In the genomic region with DNA sequence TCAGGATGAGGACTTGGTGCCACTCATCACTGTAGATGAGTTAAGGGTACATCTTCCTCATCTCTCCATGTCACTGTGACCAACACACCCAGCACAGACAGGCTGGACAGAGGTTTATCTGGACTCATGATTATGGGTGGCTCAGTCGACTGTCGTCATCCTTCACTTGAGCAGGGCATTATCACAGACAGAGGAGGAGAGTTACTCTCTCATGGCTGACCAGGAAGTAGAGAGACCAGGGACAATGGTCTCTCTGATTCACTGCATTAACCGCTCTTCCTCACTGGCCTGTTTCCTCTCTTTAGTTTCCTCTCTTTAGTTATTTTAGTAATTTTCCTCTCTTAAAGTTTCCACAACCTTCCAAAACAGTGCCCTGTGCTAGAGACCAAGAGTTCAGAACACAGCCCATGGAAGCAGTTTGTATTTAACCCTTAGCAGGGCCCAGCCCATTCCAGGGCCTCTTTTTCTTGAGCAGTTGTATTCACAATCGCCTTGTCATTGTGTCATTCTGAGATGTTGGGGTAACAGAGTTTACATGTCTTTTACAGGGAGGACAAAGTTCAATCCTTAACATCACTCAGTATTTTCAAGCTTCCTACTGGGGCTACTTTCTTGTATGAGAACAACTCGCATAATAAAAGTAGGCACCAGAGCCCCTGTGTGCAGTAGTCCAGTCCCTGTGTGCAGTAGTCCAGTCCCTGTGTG, we compare ENCODE assay signal across 27 mouse cellular contexts. TPM values are rescaled to one million over a fixed set of nuclear protein-coding genes. Genes with fewer than 3 reads are reported as not detected.
DNase-seq lines count a peak whose midpoint lies in the region; ATAC-seq and TF ChIP-seq lines count a peak whose summit lies in the region.
"Had no signal": no experiment of that assay in that cellular context is flagged by ENCODE, and none has a peak within 500 bp of the region (broad histone marks: within the 10 kb centered on the region; RNA-seq: fewer than 3 reads in every experiment).

No protein-coding gene starts in this region.

- no peak overlapping the region for H3K4me2 ChIP-seq in forebrain, embryonic 12.5 days
- no peak overlapping the region for H3K4me2 ChIP-seq in forebrain, postnatal 0 days (ENCODE audit: low read depth)
- H3K4me2 ChIP-seq in kidney, embryonic 16.5 days (replicated peaks; ENCODE audit: low read depth, low read length): no peak overlapping the region
- H3K4me2 ChIP-seq in kidney, embryonic 14.5 days (replicated peaks; ENCODE audit: low read depth, low read length): no peak overlapping the region
- H3K4me2 ChIP-seq: embryonic facial prominence, embryonic 12.5 days; embryonic facial prominence, embryonic 15.5 days; forebrain, embryonic 15.5 days; heart, embryonic 11.5 days; heart, embryonic 15.5 days; hindbrain, embryonic 13.5 days had no signal

- no peak overlapping the region for H3K9ac ChIP-seq in forebrain, embryonic 12.5 days
- no peak overlapping the region for H3K9ac ChIP-seq in forebrain, postnatal 0 days
- no peak overlapping the region for H3K9ac ChIP-seq in kidney, embryonic 16.5 days (replicated peaks; ENCODE audit: low read length)
- no peak overlapping the region for H3K9ac ChIP-seq in kidney, embryonic 14.5 days (ENCODE audit: low read depth, low read length)
- H3K9ac ChIP-seq: embryonic facial prominence, embryonic 12.5 days; embryonic facial prominence, embryonic 15.5 days; forebrain, embryonic 15.5 days; heart, embryonic 15.5 days; hindbrain, embryonic 13.5 days had no signal

- no peak for TF ChIP-seq POLR2A in testis, adult 2 months (IDR thresholded peaks at IDR 0.05; ENCODE audit: control insufficient read depth, low read depth, low read length)

- no peaks in the 10 kb centered on the region for H3K9me3 ChIP-seq in forebrain, embryonic 12.5 days
- no peaks in the 10 kb centered on the region for H3K9me3 ChIP-seq in forebrain, postnatal 0 days (ENCODE audit: low read length)
- H3K9me3 ChIP-seq in kidney, embryonic 16.5 days (ENCODE audit: low read length): peaks cover 7% of the 10 kb centered on the region; the same call in 1 of the 2 replicates
- H3K9me3 ChIP-seq in kidney, embryonic 14.5 days (ENCODE audit: control insufficient read depth, low read length): 0 out of 2 replicates have a peak, but pooled peaks cover 5% of the 10 kb centered on the region
- H3K9me3 ChIP-seq: embryonic facial prominence, embryonic 12.5 days; forebrain, embryonic 15.5 days; heart, embryonic 15.5 days; hindbrain, embryonic 10.5 days had no signal

- H3K36me3 ChIP-seq in forebrain, embryonic 12.5 days (replicated peaks): no peaks in the 10 kb centered on the region
- no peaks in the 10 kb centered on the region for H3K36me3 ChIP-seq in forebrain, postnatal 0 days (ENCODE audit: insufficient read depth)
- H3K36me3 ChIP-seq in kidney, embryonic 16.5 days (ENCODE audit: insufficient read depth, low read length): peaks cover 4% of the 10 kb centered on the region; the same call in 1 of the 2 replicates
- no peaks in the 10 kb centered on the region for H3K36me3 ChIP-seq in kidney, embryonic 14.5 days (ENCODE audit: control insufficient read depth, insufficient read depth, low read length)
- no peaks in the 10 kb centered on the region for H3K36me3 ChIP-seq in testis, adult 2 months (ENCODE audit: control insufficient read depth, insufficient read depth, low read length)
- H3K36me3 ChIP-seq: embryonic facial prominence, embryonic 12.5 days; embryonic facial prominence, embryonic 15.5 days; forebrain, embryonic 15.5 days; heart, embryonic 15.5 days; hindbrain, embryonic 13.5 days had no signal

- no peaks in the 10 kb centered on the region for H3K27me3 ChIP-seq in forebrain, embryonic 12.5 days
- no peaks in the 10 kb centered on the region for H3K27me3 ChIP-seq in forebrain, postnatal 0 days (ENCODE audit: insufficient read depth, low read length)
- no peaks in the 10 kb centered on the region for H3K27me3 ChIP-seq in kidney, embryonic 16.5 days (ENCODE audit: insufficient read depth, low read length)
- no peaks in the 10 kb centered on the region for H3K27me3 ChIP-seq in kidney, embryonic 14.5 days (ENCODE audit: control insufficient read depth, insufficient read depth, low read length)
- no peaks in the 10 kb centered on the region for H3K27me3 ChIP-seq in testis, adult 2 months (ENCODE audit: control insufficient read depth, insufficient read depth, low read length)
- H3K27me3 ChIP-seq: embryonic facial prominence, embryonic 12.5 days; embryonic facial prominence, embryonic 15.5 days; forebrain, embryonic 15.5 days; heart, embryonic 15.5 days; hindbrain, embryonic 13.5 days had no signal

- TF ChIP-seq CTCF in forebrain, postnatal 0 days (IDR thresholded peaks at IDR 0.05; ENCODE audit: low read depth): no peak
- TF ChIP-seq CTCF in testis, adult 2 months (IDR thresholded peaks at IDR 0.05; ENCODE audit: control insufficient read depth, insufficient read depth, insufficient replicate concordance, low read depth, low read length): no peak

- ATAC-seq in forebrain, embryonic 12.5 days (ENCODE audit: low FRiP score): peak; percentile 9; the same call in 1 of the 2 replicates
- ATAC-seq in forebrain, postnatal 0 days: no peak
- no peak for ATAC-seq in kidney, embryonic 16.5 days (ENCODE audit: low FRiP score, low TSS enrichment)
- no peak for ATAC-seq in kidney, embryonic 14.5 days (ENCODE audit: low FRiP score, low TSS enrichment)
- ATAC-seq: activated CD4-positive, CD25-positive, alpha-beta regulatory T cell, adult 4 months; forebrain, embryonic 15.5 days had no signal

- 73% methylated on average over 5 of the region's 5 CpGs for WGBS in forebrain, embryonic 12.5 days
- 80% methylated on average over 5 of the region's 5 CpGs for WGBS in forebrain, postnatal 0 days
- WGBS in kidney, embryonic 16.5 days: 70% methylated on average over 5 of the region's 5 CpGs
- WGBS in kidney, embryonic 14.5 days: 80% methylated on average over 5 of the region's 5 CpGs

- no peak overlapping the region for H3K27ac ChIP-seq in forebrain, embryonic 12.5 days
- H3K27ac ChIP-seq in forebrain, postnatal 0 days (ENCODE audit: low read depth, low read length): no peak overlapping the region
- H3K27ac ChIP-seq in kidney, embryonic 16.5 days (ENCODE audit: low read length): 0 out of 2 replicates have a peak overlapping the region, but pooled peaks have one; percentile 30
- H3K27ac ChIP-seq in kidney, embryonic 14.5 days (ENCODE audit: low read depth, low read length): no peak overlapping the region
- H3K27ac ChIP-seq in testis, adult 2 months (ENCODE audit: control insufficient read depth, insufficient read depth, low read depth, low read length): no peak overlapping the region
- H3K27ac ChIP-seq: embryonic facial prominence, embryonic 12.5 days; embryonic facial prominence, embryonic 15.5 days; forebrain, embryonic 15.5 days; gastrocnemius, adult 2 months; heart, embryonic 15.5 days had no signal

- peaks cover 14% of the 10 kb centered on the region; the same call in 1 of the 2 replicates for H3K4me1 ChIP-seq in forebrain, embryonic 12.5 days
- no peaks in the 10 kb centered on the region for H3K4me1 ChIP-seq in forebrain, postnatal 0 days (ENCODE audit: insufficient read depth)
- H3K4me1 ChIP-seq in kidney, embryonic 16.5 days (ENCODE audit: insufficient read depth, low read length): peaks cover 8% of the 10 kb centered on the region
- H3K4me1 ChIP-seq in kidney, embryonic 14.5 days (ENCODE audit: control insufficient read depth, insufficient read depth, low read length): no peaks in the 10 kb centered on the region
- H3K4me1 ChIP-seq in testis, adult 2 months (ENCODE audit: control insufficient read depth, insufficient read depth, low read length): no peaks in the 10 kb centered on the region
- H3K4me1 ChIP-seq: embryonic facial prominence, embryonic 15.5 days; forebrain, embryonic 15.5 days had no signal

- DNase-seq in forebrain, postnatal 0 days: no peak
- DNase-seq in testis, postnatal 10 days (ENCODE audit: low spot score): no peak
- DNase-seq in adrenal gland, adult (ENCODE audit: inconsistent age in 2 of 2, low spot score in 1 of 2): no peak
- DNase-seq in adrenal gland, adult 2 months: no peak
- DNase-seq: adrenal gland, postnatal 14 days; cerebellum, adult 11 months; cerebellum, adult 2 months; cerebellum, adult 9-11 months; cerebellum, postnatal 25 days; gastrocnemius, adult 2 months; gastrocnemius, postnatal 14 days; heart, adult 18-20 months; heart, postnatal 10 days; heart, postnatal 36 days had no signal

- H3K4me3 ChIP-seq in forebrain, embryonic 12.5 days (replicated peaks): no peak overlapping the region
- H3K4me3 ChIP-seq in forebrain, postnatal 0 days (ENCODE audit: low read depth, low read length): no peak overlapping the region
- no peak overlapping the region for H3K4me3 ChIP-seq in kidney, embryonic 16.5 days (ENCODE audit: low read length)
- H3K4me3 ChIP-seq in kidney, embryonic 14.5 days (ENCODE audit: low read length): no peak overlapping the region
- H3K4me3 ChIP-seq in testis, adult 2 months (ENCODE audit: control insufficient read depth, low read depth, low read length): peak overlapping the region; percentile 2; the same call in 1 of the 2 replicates
- H3K4me3 ChIP-seq: embryonic facial prominence, embryonic 12.5 days; embryonic facial prominence, embryonic 15.5 days; forebrain, embryonic 15.5 days; gastrocnemius, adult 2 months; heart, embryonic 15.5 days; hindbrain, embryonic 10.5 days; hindbrain, embryonic 13.5 days had no signal

RNA-seq across cellular contexts. Expression of a gene that starts 31.7 kb away (rescaled TPM):
- 40.3 and 44.9 TPM in 2 replicates for polyA plus RNA-seq in forebrain, embryonic 12.5 days (2016; fragmentation: Nextera tagmentation; extraction: Ambion mirVana)
- total RNA-seq in forebrain, postnatal 0 days (2014; rRNA removed): 60.4 and 88.7 TPM in 2 replicates
- polyA plus RNA-seq in forebrain, postnatal 0 days (2015; fragmentation: Nextera tagmentation; extraction: Ambion mirVana): 18.0 and 28.5 TPM in 2 replicates
- 38.7 and 42.2 TPM in 2 replicates for polyA plus RNA-seq in kidney, embryonic 16.5 days (2015; fragmentation: Nextera tagmentation; extraction: Ambion mirVana)
- 22.7 and 44.3 TPM in 2 replicates for polyA plus RNA-seq in kidney, embryonic 14.5 days (2014; fragmentation: Nextera tagmentation; extraction: Ambion mirVana)
- 6.9 and 12.1 TPM in 2 replicates for polyA plus RNA-seq in testis, adult 2 months (2012; rRNA removed)
- total RNA-seq in adrenal gland, adult 2 months (2021): 100 to 1,000 TPM in 1 of 2 experiments, 10 to 100 TPM in 1; 92.6 to 116 TPM
- 75.9 and 130 TPM in 2 replicates for polyA plus RNA-seq in adrenal gland, adult 2 months (2012; rRNA removed)
- total RNA-seq: common myeloid progenitor, adult 5-6 weeks had no signal
- polyA plus RNA-seq: activated CD4-positive, CD25-positive, alpha-beta regulatory T cell, adult 4 months had no signal
